Mouse (Mus musculus): ENCODE data around the gene Hipk1.
A peak's percentile ranks its signal among the peaks of the same experiment; 100 is the strongest.

- no peak for TF ChIP-seq EP300 (IDR thresholded peaks at IDR 0.05)
- TF ChIP-seq CTCF (IDR thresholded peaks at IDR 0.05) = 0 out of 2 replicates have a peak, but pooled peaks have one; percentile 1
Measured at GRCm38 (mm10) chr3:103808891-103809798, 17.8 kb upstream of the Hipk1 start, which contains the start of the genes Dclre1b, Ap4b1 and Gm43064.
